Mouse (Mus musculus) CH12.LX (cell line): ENCODE measurements around the gene Fndc7.

ENCODE experiments used
- CTCF ChIP-seq, 2 experiments: IDR thresholded peaks in 1 of 2; conservative IDR thresholded peaks in 1 of 2; 2 replicates each; pipeline ENCODE4 v1.5.1; 2011 to 2012; ENCODE audit warnings: low read depth in 2 of 2, low read length in 2 of 2, improper control_type of control experiment in 1 of 2, inconsistent platforms in 1 of 2, mild to moderate bottlenecking in 1 of 2, moderate library complexity in 1 of 2
- E2F4 ChIP-seq: IDR thresholded peaks from 2 replicates; pipeline ENCODE4 v1.6.1; 2011; ENCODE audit warnings: low read depth, low read length, improper control_type of control experiment; ENCODE audit not compliant: insufficient replicate concordance
- IRF4 ChIP-seq: IDR thresholded peaks from 2 replicates; pipeline ENCODE4 v1.6.1; 2014; ENCODE audit warnings: low read depth, mild to moderate bottlenecking, inconsistent platforms, low read length, improper control_type of control experiment
- JUND ChIP-seq: conservative IDR thresholded peaks from 2 replicates; pipeline ENCODE4 v1.6.1; 2011; ENCODE audit warnings: low read depth, low read length, improper control_type of control experiment
- KAT2A ChIP-seq: IDR thresholded peaks from 2 replicates; pipeline ENCODE4 v1.6.1; 2012; ENCODE audit warnings: low read length, improper control_type of control experiment, inconsistent platforms; ENCODE audit not compliant: insufficient replicate concordance
- MAX ChIP-seq: IDR thresholded peaks from 2 replicates; pipeline ENCODE4 v1.6.1; 2011; ENCODE audit warnings: low read length, improper control_type of control experiment
- MEF2A ChIP-seq: IDR thresholded peaks from 2 replicates; pipeline ENCODE4 v1.6.1; 2014; ENCODE audit warnings: low read depth, mild to moderate bottlenecking, inconsistent platforms, low read length, improper control_type of control experiment, borderline replicate concordance
- NELFE ChIP-seq: IDR thresholded peaks from 2 replicates; pipeline ENCODE4 v1.6.1; 2011; ENCODE audit warnings: low read depth, low read length, improper control_type of control experiment
- POLR2A ChIP-seq: IDR thresholded peaks from 2 replicates; pipeline ENCODE4 v1.6.1; 2011; ENCODE audit warnings: low read depth, mild to moderate bottlenecking, improper control_type of control experiment, low read length
- RCOR1 ChIP-seq: conservative IDR thresholded peaks from 2 replicates; pipeline ENCODE4 v1.6.1; 2012; ENCODE audit warnings: low read depth, mild to moderate bottlenecking, inconsistent platforms, low read length, improper control_type of control experiment
- ZC3H11A ChIP-seq: IDR thresholded peaks from 2 replicates; pipeline ENCODE4 v1.6.1; 2012; ENCODE audit warnings: low read depth, mild to moderate bottlenecking, inconsistent platforms, low read length, improper control_type of control experiment

DNA sequence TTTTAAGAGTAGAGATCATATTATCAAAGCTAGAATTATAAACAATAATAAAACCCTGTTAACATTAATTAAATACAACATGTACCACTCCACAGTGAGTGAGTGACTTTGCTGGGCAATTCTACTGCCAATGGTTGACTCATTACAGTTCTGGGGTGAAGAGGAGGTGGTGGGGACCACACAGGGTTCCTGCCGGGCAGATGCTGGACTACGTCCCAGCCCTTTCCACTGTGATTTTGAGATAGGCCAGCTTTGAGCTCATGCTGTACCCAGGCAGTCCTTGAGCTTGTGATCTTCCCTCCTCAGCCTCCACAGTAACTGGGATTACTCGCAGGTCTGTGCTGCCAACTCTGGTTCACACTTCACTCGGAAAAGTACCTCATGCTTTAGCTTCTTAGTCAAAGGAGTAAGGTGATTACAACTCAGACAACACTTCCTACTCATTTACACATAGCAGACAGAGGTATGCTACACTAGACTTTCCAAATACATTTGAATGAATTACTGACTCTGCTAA lies 79.0 kb downstream of the Fndc7 start:
- TF ChIP-seq POLR2A (no peak), JUND (no peak), MEF2A (no peak), RCOR1 (no peak), IRF4 (no peak), CTCF (conservative IDR thresholded peaks at IDR 0.05 in 1 of 2, IDR thresholded peaks at IDR 0.05 in 1 of 2; ENCODE audit: low read depth in 2 of 2, low read length in 2 of 2) (no peak), ZC3H11A (no peak), KAT2A (no peak), MAX (no peak), E2F4 (no peak), NELFE (no peak)
